Mouse (Mus musculus): Measurements from ENCODE around the gene Nf2.

GRCm38 (mm10) chr11:4793006-4793405 is 56.3 kb downstream of the Nf2 start:
- TF ChIP-seq CTCF (IDR thresholded peaks at IDR 0.05; ENCODE audit: low read depth) = no peak
- TF ChIP-seq EP300 (IDR thresholded peaks at IDR 0.05; ENCODE audit: low read depth) = no peak
